Comparison of ENCODE assay signal across 8 mouse cellular contexts in the genomic region with DNA sequence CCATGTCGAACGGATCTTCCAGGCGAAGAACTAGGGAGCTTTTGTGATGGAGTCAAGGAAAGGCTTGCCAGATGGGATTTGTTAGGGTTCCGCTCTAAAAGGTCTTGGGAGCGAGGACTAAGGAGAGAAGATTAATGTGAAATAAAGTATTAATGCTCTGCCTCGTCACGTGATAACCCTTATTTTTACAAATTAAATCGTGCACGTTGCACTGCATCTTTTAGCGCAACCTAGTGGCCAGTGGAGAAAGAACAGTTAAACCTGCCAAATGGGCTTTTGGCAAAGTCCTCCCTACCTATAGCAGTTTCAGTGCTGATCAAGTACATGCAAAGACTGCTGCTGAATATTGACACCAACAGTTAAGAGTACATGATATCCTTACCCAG. TPM values are rescaled to one million over a fixed set of nuclear protein-coding genes. Genes with fewer than 3 reads are reported as not detected.
DNase-seq lines count a peak whose midpoint lies in the region; ATAC-seq and TF ChIP-seq lines count a peak whose summit lies in the region.

No protein-coding gene starts in this region.

- H3K27me3 ChIP-seq in heart, embryonic 16.5 days (ENCODE audit: control insufficient read depth, insufficient read depth, low read length): no peaks in the 10 kb centered on the region
- no peaks in the 10 kb centered on the region for H3K27me3 ChIP-seq in thymus, adult 2 months (ENCODE audit: control insufficient read depth, insufficient read depth, low read length)

- H3K4me2 ChIP-seq in heart, embryonic 16.5 days (ENCODE audit: low read depth, low read length): peak overlapping the region; percentile 78

- H3K36me3 ChIP-seq in heart, embryonic 16.5 days (ENCODE audit: control insufficient read depth, insufficient read depth): no peaks in the 10 kb centered on the region
- H3K36me3 ChIP-seq in thymus, adult 2 months (ENCODE audit: control insufficient read depth, insufficient read depth, low read length): no peaks in the 10 kb centered on the region

- WGBS in heart, embryonic 16.5 days: 0% methylated on average over 10 of the region's 10 CpGs
- 0% methylated on average over 10 of the region's 10 CpGs for WGBS in large intestine, adult 2 months
- WGBS in lung, adult 2 months: under 1% methylated on average over 10 of the region's 10 CpGs
- WGBS in olfactory bulb, adult 2 months: 0% methylated on average over 10 of the region's 10 CpGs
- 1% methylated on average over 10 of the region's 10 CpGs for WGBS in thymus, adult 2 months

- ATAC-seq in heart, embryonic 16.5 days (replicated peaks; ENCODE audit: extremely low read depth, insufficient read depth, low FRiP score): no peak

- H3K9ac ChIP-seq in heart, embryonic 16.5 days (ENCODE audit: low read length): peak overlapping the region; percentile 79

- no peaks in the 10 kb centered on the region for H3K9me3 ChIP-seq in heart, embryonic 16.5 days (replicated peaks; ENCODE audit: control insufficient read depth, low read length)

- H3K4me1 ChIP-seq in heart, embryonic 16.5 days (ENCODE audit: control insufficient read depth, insufficient read depth, low read length): peaks cover 21% of the 10 kb centered on the region
- no peaks in the 10 kb centered on the region; the same call in none of the 2 replicates for H3K4me1 ChIP-seq in lung, adult 2 months (ENCODE audit: control insufficient read depth, insufficient read depth, low read length)
- peaks cover 10% of the 10 kb centered on the region for H3K4me1 ChIP-seq in olfactory bulb, adult 2 months (ENCODE audit: control insufficient read depth, insufficient read depth, low read length)
- H3K4me1 ChIP-seq in thymus, adult 2 months (replicated peaks; ENCODE audit: control insufficient read depth, insufficient read depth, low read length): peaks cover 3% of the 10 kb centered on the region; the same call in 1 of the 2 replicates

- H3K4me3 ChIP-seq in heart, embryonic 16.5 days (ENCODE audit: low read length): peak overlapping the region; percentile 66
- H3K4me3 ChIP-seq in lung, adult 2 months (replicated peaks; ENCODE audit: extremely low read depth, low read depth, low read length): peak overlapping the region; percentile 69
- H3K4me3 ChIP-seq in olfactory bulb, adult 2 months (ENCODE audit: insufficient read depth, low read depth, low read length): peak overlapping the region; percentile 97
- peak overlapping the region; percentile 60 for H3K4me3 ChIP-seq in thymus, adult 2 months (ENCODE audit: control insufficient read depth, insufficient read depth, low read length)

- peak; percentile 82 for DNase-seq in ES-CJ7 (ENCODE audit: low read depth, low spot score)
- peak; percentile 93 for DNase-seq in brain, adult 2 months (ENCODE audit: low read depth, low spot score)
- DNase-seq in fat pad, adult 2 months (ENCODE audit: extremely low read depth, low read depth, low spot score): peak; percentile 37
- peak; percentile 47 for DNase-seq in large intestine, adult 2 months (ENCODE audit: low read depth, low spot score)
- no peak for DNase-seq in lung, adult 2 months
- DNase-seq in thymus, adult 2 months: peak; percentile 75

- no peak for TF ChIP-seq POLR2A in lung, adult 2 months (IDR thresholded peaks at IDR 0.05; ENCODE audit: borderline replicate concordance, extremely low read depth, low read depth, low read length)
- TF ChIP-seq POLR2A in olfactory bulb, adult 2 months (IDR thresholded peaks at IDR 0.05; ENCODE audit: insufficient read depth, low read depth, low read length): no peak
- no peak for TF ChIP-seq POLR2A in thymus, adult 2 months (IDR thresholded peaks at IDR 0.05; ENCODE audit: control insufficient read depth, extremely low read depth, insufficient read depth, low read length, poor library complexity)

- TF ChIP-seq CTCF in lung, adult 2 months (IDR thresholded peaks at IDR 0.05; ENCODE audit: insufficient read depth, low read length): no peak; the same call in 1 of the 2 replicates
- TF ChIP-seq CTCF in olfactory bulb, adult 2 months (IDR thresholded peaks at IDR 0.05; ENCODE audit: insufficient read depth, low read depth, low read length): peak; percentile 7; the same call in 1 of the 2 replicates
- no peak for TF ChIP-seq CTCF in thymus, adult 2 months (IDR thresholded peaks at IDR 0.05; ENCODE audit: borderline replicate concordance, control insufficient read depth, extremely low read depth, insufficient read depth, low read length, poor library complexity)

- H3K27ac ChIP-seq in heart, embryonic 16.5 days (ENCODE audit: low read length): peak overlapping the region; percentile 96
- peak overlapping the region; percentile 100 for H3K27ac ChIP-seq in olfactory bulb, adult 2 months (ENCODE audit: insufficient read depth, low read depth, low read length)
- H3K27ac ChIP-seq in thymus, adult 2 months (ENCODE audit: control insufficient read depth, insufficient read depth, low read length): peak overlapping the region; percentile 89

RNA-seq across cellular contexts. Expression of a gene that starts 3.3 kb away (rescaled TPM):
- polyA plus RNA-seq in heart, embryonic 16.5 days (2015; fragmentation: Nextera tagmentation; extraction: Ambion mirVana): 79.7 and 80.4 TPM in 2 replicates
- 24.7 and 29.1 TPM in 2 replicates for polyA plus RNA-seq in large intestine, adult 2 months (2012; rRNA removed)
- 39.1 and 39.3 TPM in 2 replicates for polyA plus RNA-seq in lung, adult 2 months (2012; rRNA removed)
- not detected in 2 replicates for polyA plus RNA-seq in olfactory bulb, adult 2 months (2012; ENCODE audit: insufficient read depth, insufficient read length, low replicate concordance, missing spikeins)
- 108 and 128 TPM in 2 replicates for polyA plus RNA-seq in thymus, adult 2 months (2012; rRNA removed)

RNA-seq across cellular contexts. Expression of a gene that starts 3.4 kb away (rescaled TPM):
- polyA plus RNA-seq in heart, embryonic 16.5 days (2015; fragmentation: Nextera tagmentation; extraction: Ambion mirVana): 9.0 and 10.1 TPM in 2 replicates
- 8.3 and 14.3 TPM in 2 replicates for polyA plus RNA-seq in large intestine, adult 2 months (2012; rRNA removed)
- 12.1 and 15.7 TPM in 2 replicates for polyA plus RNA-seq in lung, adult 2 months (2012; rRNA removed)
- polyA plus RNA-seq in olfactory bulb, adult 2 months (2012; ENCODE audit: insufficient read depth, insufficient read length, low replicate concordance, missing spikeins): 65.1 TPM in 1 of 2 replicates, not detected in the other
- polyA plus RNA-seq in thymus, adult 2 months (2012; rRNA removed): 30.1 and 31.7 TPM in 2 replicates
